8 mouse cellular contexts compared by ENCODE assay signal in the genomic region with DNA sequence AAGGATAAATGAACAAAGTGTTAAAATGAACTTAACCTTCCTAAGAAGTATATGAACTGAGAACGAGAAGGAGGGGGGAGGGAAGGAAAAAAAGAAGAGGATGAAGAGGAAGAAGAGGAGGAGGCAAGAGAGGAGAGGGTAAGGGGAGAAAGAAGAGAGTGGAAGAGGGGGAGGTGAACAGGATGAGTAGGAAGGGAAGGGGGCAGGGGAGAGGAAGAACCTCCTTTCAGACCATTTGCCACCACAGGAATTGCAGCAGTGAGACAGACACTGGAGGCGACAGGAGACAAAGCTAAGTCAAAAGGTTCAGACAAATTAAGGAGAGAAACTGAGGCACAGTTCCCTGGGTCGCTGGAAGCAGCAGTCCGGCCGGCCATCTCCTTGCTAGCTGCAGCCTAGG. TPM values are rescaled to one million over a fixed set of nuclear protein-coding genes. Genes with fewer than 3 reads are reported as not detected.
DNase-seq lines count a peak whose midpoint lies in the region; ATAC-seq lines count a peak whose summit lies in the region.

No protein-coding gene starts in this region.

- H3K4me3 ChIP-seq in kidney, embryonic 15.5 days (replicated peaks): peak overlapping the region; percentile 37
- H3K4me3 ChIP-seq in embryonic facial prominence, embryonic 15.5 days (replicated peaks): peak overlapping the region; percentile 23
- H3K4me3 ChIP-seq in intestine, embryonic 15.5 days (replicated peaks): peak overlapping the region; percentile 25
- peak overlapping the region; percentile 33 for H3K4me3 ChIP-seq in midbrain, embryonic 16.5 days (ENCODE audit: low read depth, low read length)

- no peak overlapping the region for H3K9ac ChIP-seq in kidney, embryonic 15.5 days
- H3K9ac ChIP-seq in embryonic facial prominence, embryonic 15.5 days: no peak overlapping the region
- peak overlapping the region; percentile 14; the same call in 1 of the 2 replicates for H3K9ac ChIP-seq in intestine, embryonic 15.5 days
- H3K9ac ChIP-seq in midbrain, embryonic 16.5 days (ENCODE audit: low read depth, low read length): peak overlapping the region; percentile 53

- ATAC-seq in kidney, embryonic 15.5 days (replicated peaks; ENCODE audit: low FRiP score): peak; percentile 23; the same call in 1 of the 2 replicates
- ATAC-seq in embryonic facial prominence, embryonic 15.5 days (ENCODE audit: insufficient number of reproducible peaks, low FRiP score, low TSS enrichment, low read depth): no peak
- 0 out of 2 replicates have a peak, but pooled peaks have one; percentile 10 for ATAC-seq in intestine, embryonic 15.5 days
- peak; percentile 28 for ATAC-seq in midbrain, embryonic 16.5 days

- H3K4me2 ChIP-seq in kidney, embryonic 15.5 days: peak overlapping the region; percentile 78
- peak overlapping the region; percentile 58 for H3K4me2 ChIP-seq in embryonic facial prominence, embryonic 15.5 days (replicated peaks)
- H3K4me2 ChIP-seq in intestine, embryonic 15.5 days (replicated peaks): peak overlapping the region; percentile 69
- peak overlapping the region; percentile 71 for H3K4me2 ChIP-seq in midbrain, embryonic 16.5 days (ENCODE audit: low read length)

- peaks cover 8% of the 10 kb centered on the region for H3K4me1 ChIP-seq in kidney, embryonic 15.5 days
- H3K4me1 ChIP-seq in embryonic facial prominence, embryonic 15.5 days: peaks cover 7% of the 10 kb centered on the region
- 0 out of 2 replicates have a peak, but pooled peaks cover 6% of the 10 kb centered on the region for H3K4me1 ChIP-seq in intestine, embryonic 15.5 days (replicated peaks)
- peaks cover 6% of the 10 kb centered on the region; the same call in 1 of the 2 replicates for H3K4me1 ChIP-seq in midbrain, embryonic 16.5 days (ENCODE audit: control insufficient read depth, insufficient read depth, low read length)

- no peak for DNase-seq in kidney, postnatal 25 days
- DNase-seq in thymus, postnatal 14 days: no peak
- no peak for DNase-seq in frontal cortex, postnatal 25 days (ENCODE audit: low spot score in 2 of 2)
- DNase-seq in adipocyte (ENCODE audit: low spot score): no peak

- H3K27me3 ChIP-seq in kidney, embryonic 15.5 days: 0 out of 2 replicates have a peak, but pooled peaks cover 6% of the 10 kb centered on the region
- H3K27me3 ChIP-seq in embryonic facial prominence, embryonic 15.5 days: no peaks in the 10 kb centered on the region
- H3K27me3 ChIP-seq in intestine, embryonic 15.5 days (replicated peaks): no peaks in the 10 kb centered on the region
- no peaks in the 10 kb centered on the region for H3K27me3 ChIP-seq in midbrain, embryonic 16.5 days (ENCODE audit: control insufficient read depth, insufficient read depth, low read depth, low read length)

- no peaks in the 10 kb centered on the region for H3K9me3 ChIP-seq in kidney, embryonic 15.5 days (replicated peaks)
- no peaks in the 10 kb centered on the region for H3K9me3 ChIP-seq in embryonic facial prominence, embryonic 15.5 days (replicated peaks)
- no peaks in the 10 kb centered on the region for H3K9me3 ChIP-seq in intestine, embryonic 15.5 days
- no peaks in the 10 kb centered on the region; the same call in 1 of the 2 replicates for H3K9me3 ChIP-seq in midbrain, embryonic 16.5 days (replicated peaks; ENCODE audit: control insufficient read depth, low read length, poor library complexity, severe bottlenecking)

- H3K36me3 ChIP-seq in kidney, embryonic 15.5 days: no peaks in the 10 kb centered on the region
- H3K36me3 ChIP-seq in embryonic facial prominence, embryonic 15.5 days: no peaks in the 10 kb centered on the region
- H3K36me3 ChIP-seq in intestine, embryonic 15.5 days: no peaks in the 10 kb centered on the region
- H3K36me3 ChIP-seq in midbrain, embryonic 16.5 days (ENCODE audit: control insufficient read depth, insufficient read depth, low read length): no peaks in the 10 kb centered on the region

- WGBS in kidney, embryonic 15.5 days: 21% methylated on average over 5 of the region's 5 CpGs
- WGBS in embryonic facial prominence, embryonic 15.5 days: 13% methylated on average over 5 of the region's 5 CpGs
- WGBS in intestine, embryonic 15.5 days: 21% methylated on average over 5 of the region's 5 CpGs
- 14% methylated on average over 5 of the region's 5 CpGs for WGBS in midbrain, embryonic 16.5 days

- H3K27ac ChIP-seq in kidney, embryonic 15.5 days: no peak overlapping the region
- H3K27ac ChIP-seq in embryonic facial prominence, embryonic 15.5 days (replicated peaks): no peak overlapping the region
- H3K27ac ChIP-seq in intestine, embryonic 15.5 days: no peak overlapping the region
- H3K27ac ChIP-seq in midbrain, embryonic 16.5 days (ENCODE audit: low read length): no peak overlapping the region

RNA-seq across cellular contexts. Expression of a gene that starts 0.3 kb away (rescaled TPM):
- 0.64 and 0.68 TPM in 2 replicates for polyA plus RNA-seq in kidney, embryonic 15.5 days (2015; fragmentation: Nextera tagmentation; extraction: Ambion mirVana)
- 14.0 and 35.6 TPM in 2 replicates for polyA plus RNA-seq in embryonic facial prominence, embryonic 15.5 days (2015; fragmentation: Nextera tagmentation; extraction: Ambion mirVana)
- polyA plus RNA-seq in intestine, embryonic 15.5 days (2015; fragmentation: Nextera tagmentation; extraction: Ambion mirVana): 0.16 and 0.25 TPM in 2 replicates
- 1.9 and 3.1 TPM in 2 replicates for polyA plus RNA-seq in midbrain, embryonic 16.5 days (2015; fragmentation: Nextera tagmentation; extraction: Ambion mirVana)

Comparison
In these comparisons a context has a peak if more than half of its experiments do, and no peak if none do; other contexts are left out.
1. H3K9ac ChIP-seq: peak in intestine, embryonic 15.5 days (single experiment) and midbrain, embryonic 16.5 days (single experiment); none in kidney, embryonic 15.5 days (single experiment) and embryonic facial prominence, embryonic 15.5 days (single experiment).
2. Peak in every context shown above with its lines, with median percentiles within 50 percentile points of each other: H3K4me2 ChIP-seq and H3K4me3 ChIP-seq.